Mouse (Mus musculus) megakaryocyte, embryonic 14.5 days (primary cell): ENCODE data around the gene Caml. TPM values are rescaled to one million over a fixed set of nuclear protein-coding genes. Genes with fewer than 3 reads are reported as not detected.
A peak's percentile ranks its signal among the peaks of the same experiment; 100 is the strongest.
"Not testable (repeated sequence)": the region's sequence is repeated elsewhere in the genome, so short reads cannot be mapped to it uniquely, and the experiment has no call there.

Experiments
- H3K27me3 ChIP-seq: replicated peaks from 2 replicates; pipeline ENCODE3; 2012; ENCODE audit warnings: inconsistent platforms
- H3K36me3 ChIP-seq: replicated peaks from 2 replicates; pipeline ENCODE3; 2012; ENCODE audit warnings: low read length, inconsistent platforms, mixed read lengths
- H3K4me1 ChIP-seq: 2 replicates; pipeline ENCODE4 v1.6.1; 2012; ENCODE audit warnings: inconsistent platforms
- H3K4me3 ChIP-seq: replicated peaks from 2 replicates; pipeline ENCODE3; 2012; ENCODE audit warnings: moderate library complexity, mild to moderate bottlenecking, inconsistent platforms
- H3K9me3 ChIP-seq: 2 replicates; pipeline ENCODE4 v1.6.1; 2012; ENCODE audit warnings: inconsistent platforms
- FLI1 ChIP-seq: IDR thresholded peaks from 2 replicates; pipeline ENCODE4 v1.6.1; 2012; ENCODE audit warnings: low read length, inconsistent platforms, mixed read lengths
- GATA1 ChIP-seq: IDR thresholded peaks from 3 replicates; pipeline ENCODE4 v1.6.1; 2012; ENCODE audit warnings: mixed read lengths, low read length, inconsistent platforms, borderline replicate concordance
- polyA plus RNA-seq: library from polyadenylated mRNA; stranded (reverse); fragments of >175 nt; gene quantifications from 2 replicates; pipeline ENCODE4 v1.2.3, GENCODE M21; 2012; ENCODE audit warnings: low replicate concordance; ENCODE audit not compliant: insufficient read depth

Gene Caml
- 12.6 and 59.7 TPM in 2 replicates for polyA plus RNA-seq

DNA sequence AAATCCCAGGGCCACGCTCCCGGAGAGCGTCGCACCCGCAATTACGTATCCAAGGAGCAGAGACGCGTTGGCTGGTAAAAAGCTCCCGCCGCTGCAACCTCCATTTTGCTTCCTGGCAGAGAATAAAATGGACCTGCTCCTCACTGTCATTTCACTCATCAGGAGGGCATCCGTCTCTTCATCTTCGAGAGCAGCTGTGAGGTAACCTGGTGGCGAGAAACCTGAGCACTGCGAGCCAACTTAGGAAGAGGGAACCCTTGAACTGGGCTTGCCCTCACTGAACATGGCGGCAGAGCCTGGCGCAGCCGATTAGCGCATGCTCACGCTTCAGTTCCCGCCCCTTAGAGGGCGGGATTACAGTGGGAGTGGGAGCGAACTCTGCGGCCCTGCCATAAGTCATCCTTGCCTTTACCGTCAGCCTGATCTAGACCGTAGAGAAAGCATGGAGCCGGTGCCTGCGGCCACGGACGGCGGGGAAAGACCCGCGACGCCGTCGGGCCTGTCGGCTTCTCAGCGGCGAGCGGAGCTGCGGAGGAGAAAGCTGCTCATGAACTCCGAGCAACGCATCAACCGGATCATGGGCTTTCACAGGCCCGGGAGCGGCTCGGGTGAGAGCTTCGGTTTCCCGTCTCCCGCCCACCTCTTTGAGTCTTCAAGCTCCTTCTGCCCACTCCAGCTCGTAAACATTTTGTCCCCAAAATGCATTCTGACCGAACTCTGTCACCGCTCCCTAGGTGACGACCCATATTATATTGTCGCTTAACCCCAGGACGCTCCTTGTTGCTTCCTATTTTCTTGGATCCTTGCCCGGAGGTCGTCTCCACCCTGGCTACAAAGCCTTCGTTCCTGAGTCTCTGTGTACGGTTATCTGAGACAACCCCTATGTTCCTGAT lies at the start of gene Caml:
Gene Caml (plus strand): TSS at position 357 of the 893 bp plus-strand sequence.
- Histone ChIP-seq H3K9me3 (no peaks in the 10 kb centered on the region), H3K27me3 (no peaks in the 10 kb centered on the region), H3K36me3 (peaks cover 36% of the 10 kb centered on the region), H3K4me3 (peak within 1 kb of the TSS; percentile 94), H3K4me1 (peaks cover 61% of the 10 kb centered on the region)
- TF ChIP-seq FLI1 = no peak
- TF ChIP-seq GATA1 = no peak

DNA sequence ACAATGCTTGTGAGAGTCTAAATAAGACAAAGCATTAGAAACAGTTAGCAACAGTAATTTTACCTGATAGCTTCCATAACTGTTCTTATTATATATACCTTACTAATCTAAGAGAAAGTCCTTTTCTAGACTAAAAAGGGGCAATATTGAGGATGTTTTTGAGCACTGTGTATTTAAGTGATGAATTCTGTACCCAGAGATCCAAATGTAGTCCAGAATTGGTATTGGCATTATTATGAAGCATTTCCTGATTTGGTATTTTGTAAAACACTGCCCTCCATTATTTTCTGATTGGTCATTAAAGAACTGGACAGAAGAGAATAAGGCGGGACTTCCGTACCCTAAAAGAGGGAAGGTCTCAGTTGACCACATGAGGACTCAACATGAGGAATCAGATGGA lies 49.4 kb upstream of the Caml start, which contains the start of gene Tmed9:
Gene Tmed9 (plus strand): TSS at position 301 of the 400 bp plus-strand sequence.
- no peak for TF ChIP-seq FLI1
- no peak for TF ChIP-seq GATA1

DNA sequence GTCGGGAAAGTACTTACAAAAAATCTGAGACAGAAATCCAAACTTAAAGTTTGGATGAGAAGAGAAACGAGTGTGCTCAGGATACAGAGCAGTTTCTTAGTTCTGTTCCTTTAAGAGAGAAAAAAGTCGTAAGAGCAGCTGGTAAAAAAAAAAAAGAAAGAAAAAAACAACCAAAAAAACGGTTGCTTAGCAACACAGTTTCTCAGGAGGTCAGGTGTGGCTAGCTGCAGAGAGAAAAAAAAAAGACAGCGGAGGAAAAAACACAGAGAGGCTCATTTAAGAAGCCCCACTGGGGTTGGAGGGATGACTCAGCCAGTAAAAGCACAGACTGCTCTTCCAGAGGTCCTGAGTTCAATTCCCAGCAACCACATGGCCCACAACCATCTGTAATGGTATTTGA lies 48.5 kb upstream of the Caml start:
- Histone ChIP-seq H3K4me1 (peaks cover 43% of the 10 kb centered on the region), H3K36me3 (peaks cover 12% of the 10 kb centered on the region), H3K4me3 (no peak overlapping the region), H3K27me3 (no peaks in the 10 kb centered on the region), H3K9me3 (peaks cover 7% of the 10 kb centered on the region; the same call in 1 of the 2 replicates)
- no peak for TF ChIP-seq GATA1
- no peak for TF ChIP-seq FLI1

More for the DNA sequence above, 49.4 kb upstream of the Caml start, which contains the start of gene Tmed9:
- no peak within 1 kb of the TSS for H3K4me3 ChIP-seq
- peaks cover 49% of the 10 kb centered on the region for H3K4me1 ChIP-seq
- peaks cover 3% of the 10 kb centered on the region; the same call in 1 of the 2 replicates for H3K9me3 ChIP-seq
- H3K36me3 ChIP-seq = peaks cover 18% of the 10 kb centered on the region
- H3K27me3 ChIP-seq = no peaks in the 10 kb centered on the region

DNA sequence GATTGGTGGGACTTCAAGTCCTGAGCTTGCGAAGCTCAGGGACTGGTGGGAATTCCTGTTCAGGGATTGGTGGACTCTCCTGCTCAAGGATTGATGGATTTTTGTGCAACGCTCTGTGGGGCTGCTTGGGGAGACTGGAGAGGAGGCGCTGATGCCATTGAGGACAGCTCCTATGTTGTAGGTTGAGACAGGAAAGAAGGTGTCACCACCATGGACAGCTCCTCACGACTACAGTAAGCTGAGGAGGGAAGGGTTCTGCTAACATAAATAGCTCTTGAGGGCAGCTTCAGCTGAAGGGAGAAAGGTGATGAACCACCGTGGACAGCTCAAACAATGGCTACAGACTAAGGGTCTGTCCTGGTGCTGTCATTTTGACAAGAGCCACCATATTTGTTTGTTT lies 46.9 kb upstream of the Caml start:
- H3K36me3 ChIP-seq = peaks cover 8% of the 10 kb centered on the region
- peaks cover 7% of the 10 kb centered on the region; the same call in 1 of the 2 replicates for H3K9me3 ChIP-seq
- H3K27me3 ChIP-seq = no peaks in the 10 kb centered on the region
- no peak overlapping the region for H3K4me3 ChIP-seq
- TF ChIP-seq FLI1 (no peak), GATA1 (no peak)
- H3K4me1 ChIP-seq = peaks cover 33% of the 10 kb centered on the region

DNA sequence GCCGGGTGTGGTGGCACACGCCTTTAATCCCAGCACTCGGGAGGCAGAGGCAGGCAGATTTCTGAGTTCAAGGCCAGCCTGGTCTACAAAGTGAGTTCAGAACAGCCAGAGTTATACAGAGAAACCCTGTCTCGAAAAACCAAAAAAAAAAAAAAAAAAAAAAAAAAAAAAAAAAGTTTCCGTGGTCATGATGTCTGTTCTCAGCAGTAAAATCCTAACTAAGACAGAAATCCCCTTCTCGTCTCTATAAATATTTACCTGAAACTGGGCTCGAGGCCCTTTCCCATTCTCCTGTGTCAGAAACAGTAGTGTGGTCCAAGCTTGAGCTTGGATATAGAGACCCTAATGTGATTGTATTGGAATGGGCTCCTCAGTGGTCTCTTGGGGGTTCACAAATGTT lies 45.9 kb upstream of the Caml start:
- H3K9me3 ChIP-seq, H3K4me3 ChIP-seq, H3K27me3 ChIP-seq, H3K36me3 ChIP-seq: not testable (repeated sequence)
- H3K4me1 ChIP-seq = peaks cover 31% of the 10 kb centered on the region

DNA sequence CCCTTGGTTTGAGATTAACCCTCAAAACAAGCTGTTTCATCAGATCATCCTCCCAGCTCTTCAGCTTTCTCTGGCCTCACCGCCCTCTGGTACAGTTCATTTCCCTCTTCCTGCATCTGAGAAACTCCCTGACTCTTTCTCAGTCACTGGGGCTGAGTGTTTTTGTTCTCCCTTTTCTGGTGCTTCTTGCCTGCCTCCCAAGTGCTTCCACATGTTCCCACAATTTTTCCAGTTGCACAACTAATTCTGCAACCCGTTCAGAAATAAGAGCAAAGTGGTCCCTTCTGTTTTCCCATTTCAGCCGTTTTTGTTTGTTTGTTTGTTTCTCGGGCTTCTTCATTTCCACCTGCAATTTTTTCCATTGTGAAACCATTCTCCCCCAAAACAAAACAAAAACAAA lies 44.7 kb upstream of the Caml start:
- Histone ChIP-seq H3K4me3 (no peak overlapping the region), H3K36me3 (peaks cover 5% of the 10 kb centered on the region), H3K9me3 (peaks cover 7% of the 10 kb centered on the region; the same call in 1 of the 2 replicates), H3K4me1 (peaks cover 31% of the 10 kb centered on the region), H3K27me3 (no peaks in the 10 kb centered on the region)
- TF ChIP-seq FLI1 (no peak), GATA1 (no peak)

DNA sequence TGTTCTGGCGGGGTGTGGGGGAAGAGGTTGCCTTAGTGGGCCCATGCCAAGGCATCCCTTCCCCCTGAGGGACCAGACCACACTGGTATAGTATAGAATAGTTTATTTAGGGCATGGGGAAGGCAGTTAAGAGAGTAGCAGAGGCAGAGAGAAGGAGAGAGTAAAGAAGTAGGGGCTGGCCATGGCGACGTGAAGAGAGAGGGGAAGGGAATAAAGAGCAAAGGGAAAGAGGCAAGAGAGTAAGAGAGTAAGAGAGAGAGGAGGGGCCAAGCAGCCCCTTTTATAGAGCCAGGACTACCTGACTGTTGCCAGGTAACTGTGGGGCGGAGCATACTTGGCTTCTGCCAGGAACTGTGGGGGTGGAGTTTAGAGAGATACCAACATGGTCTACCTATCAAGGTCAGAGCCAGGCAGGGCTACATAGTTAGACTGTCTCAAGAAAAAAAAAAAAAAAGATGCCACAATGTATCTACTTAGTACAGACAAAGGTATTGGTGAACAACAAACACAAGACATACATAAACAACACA lies 30.8 kb upstream of the Caml start:
- Histone ChIP-seq H3K27me3 (no peaks in the 10 kb centered on the region), H3K4me3 (peak overlapping the region; percentile 14), H3K9me3 (no peaks in the 10 kb centered on the region), H3K36me3 (peaks cover 29% of the 10 kb centered on the region), H3K4me1 (peaks cover 48% of the 10 kb centered on the region)
- TF ChIP-seq GATA1 (no peak), FLI1 (no peak)

DNA sequence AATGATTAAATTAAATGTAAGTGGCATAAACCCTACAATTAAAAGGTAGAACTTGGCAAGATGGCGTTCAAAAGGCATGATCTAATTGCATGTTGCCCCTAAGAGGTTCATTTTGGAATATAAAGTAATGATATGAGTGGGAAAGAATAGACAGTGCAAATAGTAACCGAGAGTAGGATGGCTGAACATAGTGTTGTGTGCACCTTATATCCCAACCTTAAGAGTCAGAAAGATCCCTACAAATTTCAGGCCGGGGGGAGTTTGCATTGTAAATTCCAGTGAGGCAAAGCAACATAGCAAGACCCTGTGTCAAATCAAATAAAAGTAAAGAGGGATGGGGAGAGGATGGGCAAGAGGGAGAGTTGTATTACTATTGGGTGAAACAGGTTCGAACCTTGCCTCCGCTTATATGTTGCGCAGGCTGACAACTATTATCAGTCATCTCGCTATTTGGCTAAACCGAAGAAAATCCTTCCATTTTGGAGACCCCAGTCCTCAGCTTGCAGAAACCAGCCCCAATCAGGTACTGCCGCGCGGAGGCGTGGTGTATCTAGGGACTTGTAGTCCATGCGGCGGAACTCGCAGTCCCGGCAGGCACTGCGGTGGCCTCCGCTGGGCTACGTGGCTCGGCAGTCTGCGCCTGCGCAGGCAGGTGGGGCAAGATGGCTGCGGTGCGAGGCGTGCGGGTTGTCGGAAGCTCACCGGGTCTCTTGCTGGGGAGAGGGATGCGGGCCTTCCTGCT lies 30.1 kb upstream of the Caml start:
- peaks cover 34% of the 10 kb centered on the region for H3K36me3 ChIP-seq
- H3K27me3 ChIP-seq = no peaks in the 10 kb centered on the region
- no peaks in the 10 kb centered on the region for H3K9me3 ChIP-seq
- no peak for TF ChIP-seq GATA1
- TF ChIP-seq FLI1 = no peak
- peaks cover 48% of the 10 kb centered on the region for H3K4me1 ChIP-seq
- H3K4me3 ChIP-seq = peak overlapping the region; percentile 97

DNA sequence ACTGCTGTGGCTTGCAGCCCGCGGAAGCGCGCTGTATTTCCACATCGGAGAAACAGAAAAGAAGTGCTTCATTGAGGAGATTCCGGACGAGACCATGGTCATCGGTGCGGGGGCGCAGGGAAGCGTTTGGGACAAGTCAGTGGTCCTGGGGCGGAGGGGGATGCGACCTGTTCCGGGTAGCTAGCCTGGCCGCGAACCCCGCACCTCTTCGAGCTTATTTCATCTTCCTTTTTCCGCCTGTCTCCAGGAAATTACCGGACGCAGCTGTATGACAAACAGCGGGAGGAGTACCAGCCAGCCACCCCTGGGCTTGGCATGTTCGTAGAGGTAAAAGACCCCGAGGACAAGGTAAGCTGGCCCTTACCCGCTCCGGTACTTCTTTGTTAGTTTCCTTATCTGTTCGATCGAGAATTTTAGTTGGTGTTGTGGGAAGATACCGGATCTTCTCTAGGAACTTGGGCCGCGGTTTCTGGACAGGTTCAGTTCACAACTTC lies 29.5 kb upstream of the Caml start:
- peaks cover 40% of the 10 kb centered on the region for H3K36me3 ChIP-seq
- H3K27me3 ChIP-seq = no peaks in the 10 kb centered on the region
- H3K9me3 ChIP-seq = no peaks in the 10 kb centered on the region
- H3K4me3 ChIP-seq = peak overlapping the region; percentile 97
- peaks cover 48% of the 10 kb centered on the region for H3K4me1 ChIP-seq
- TF ChIP-seq FLI1 = no peak
- TF ChIP-seq GATA1 = no peak

DNA sequence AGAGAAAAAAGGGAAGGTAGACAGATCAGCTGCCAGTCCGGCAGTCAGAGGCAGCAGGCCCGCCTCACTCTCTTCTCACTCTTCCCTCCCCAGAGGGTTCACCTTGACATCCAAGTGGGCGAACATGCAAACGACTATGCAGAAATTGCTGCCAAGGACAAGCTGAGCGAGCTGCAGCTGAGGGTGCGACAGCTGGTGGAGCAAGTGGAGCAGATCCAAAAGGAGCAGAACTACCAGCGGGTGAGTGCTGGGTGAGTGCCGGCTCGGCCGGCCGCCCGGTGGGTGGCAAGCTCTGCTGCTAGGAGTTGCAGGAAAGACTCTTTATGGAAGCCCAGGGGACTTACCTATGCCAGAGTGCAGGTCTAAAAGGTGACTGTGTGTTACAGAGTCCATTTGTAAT lies 27.4 kb upstream of the Caml start:
- peaks cover 42% of the 10 kb centered on the region for H3K36me3 ChIP-seq
- no peaks in the 10 kb centered on the region for H3K9me3 ChIP-seq
- TF ChIP-seq FLI1 (no peak), GATA1 (no peak)
- no peak overlapping the region for H3K4me3 ChIP-seq
- no peaks in the 10 kb centered on the region for H3K27me3 ChIP-seq
- peaks cover 59% of the 10 kb centered on the region for H3K4me1 ChIP-seq
